Mouse (Mus musculus): ENCODE results near the gene Arrb2. TPM values are rescaled to one million over a fixed set of nuclear protein-coding genes. Genes with fewer than 3 reads are reported as not detected.

Arrb2 gene
- polyA plus RNA-seq, 1 experiment from 2014 or later: 36.9 TPM

- Histone ChIP-seq H3K4me1 (peaks cover 30% of the 10 kb centered on the region), H3K27ac (peak overlapping the region; percentile 89), H3K4me2 (peak overlapping the region; percentile 83), H3K36me3 (replicated peaks) (peaks cover 10% of the 10 kb centered on the region), H3K27me3 (no peaks in the 10 kb centered on the region), H3K9me3 (no peaks in the 10 kb centered on the region), H3K4me3 (replicated peaks) (peak overlapping the region; percentile 82; the same call in 1 of the 2 replicates), H3K9ac (peak overlapping the region; percentile 44; the same call in 1 of the 2 replicates)
- no peak for ATAC-seq (ENCODE audit: low FRiP score)
- WGBS: 30% methylated on average over 5 of the region's 5 CpGs
These were observed 861 bp upstream of the Arrb2 start for GRCm38 (mm10) chr11:70431574-70431973.

- WGBS: 6% methylated on average over 15 of the region's 15 CpGs
- H3K4me2 ChIP-seq: peak overlapping the region; percentile 83
- no peaks in the 10 kb centered on the region for H3K9me3 ChIP-seq
- H3K27ac ChIP-seq: peak overlapping the region; percentile 89
- peak overlapping the region; percentile 87 for H3K9ac ChIP-seq
- peaks cover 23% of the 10 kb centered on the region for H3K36me3 ChIP-seq (replicated peaks)
- ATAC-seq (ENCODE audit: low FRiP score): peak; percentile 42
- peaks cover 30% of the 10 kb centered on the region for H3K4me1 ChIP-seq
- peak overlapping the region; percentile 82 for H3K4me3 ChIP-seq (replicated peaks)
- no peaks in the 10 kb centered on the region for H3K27me3 ChIP-seq
These were observed 597 bp downstream of the Arrb2 start for GRCm38 (mm10) chr11:70432895-70433568.

GRCm38 (mm10) chr11:70433569-70433943 is 1.1 kb downstream of the Arrb2 start:
- Histone ChIP-seq H3K4me2 (peak overlapping the region; percentile 83), H3K27me3 (no peaks in the 10 kb centered on the region), H3K4me1 (peaks cover 30% of the 10 kb centered on the region), H3K4me3 (replicated peaks) (peak overlapping the region; percentile 82), H3K27ac (no peak overlapping the region), H3K9me3 (no peaks in the 10 kb centered on the region), H3K36me3 (replicated peaks) (peaks cover 28% of the 10 kb centered on the region), H3K9ac (peak overlapping the region; percentile 87)
- 71% methylated on average over 1 of the region's 1 CpGs for WGBS
- no peak for ATAC-seq (ENCODE audit: low FRiP score)

- Histone ChIP-seq H3K27ac (no peak overlapping the region), H3K4me1 (peaks cover 30% of the 10 kb centered on the region), H3K4me3 (replicated peaks) (0 out of 2 replicates have a peak overlapping the region, but pooled peaks have one; percentile 82), H3K27me3 (no peaks in the 10 kb centered on the region), H3K4me2 (peak overlapping the region; percentile 83), H3K36me3 (replicated peaks) (peaks cover 32% of the 10 kb centered on the region), H3K9ac (peak overlapping the region; percentile 87; the same call in 1 of the 2 replicates), H3K9me3 (no peaks in the 10 kb centered on the region)
- 94% methylated on average over 3 of the region's 3 CpGs for WGBS
- ATAC-seq (ENCODE audit: low FRiP score): no peak
These were observed 1.5 kb downstream of the Arrb2 start for GRCm38 (mm10) chr11:70433951-70434350.

- H3K4me1 ChIP-seq: peaks cover 30% of the 10 kb centered on the region
- H3K27ac ChIP-seq: no peak overlapping the region
- no peaks in the 10 kb centered on the region for H3K9me3 ChIP-seq
- no peak for ATAC-seq (ENCODE audit: low FRiP score)
- H3K9ac ChIP-seq: no peak overlapping the region
- 91% methylated on average over 5 of the region's 5 CpGs for WGBS
- H3K36me3 ChIP-seq (replicated peaks): peaks cover 48% of the 10 kb centered on the region
- H3K4me3 ChIP-seq (replicated peaks): no peak overlapping the region
- no peaks in the 10 kb centered on the region for H3K27me3 ChIP-seq
- H3K4me2 ChIP-seq: no peak overlapping the region
These were observed 3.0 kb downstream of the Arrb2 start for GRCm38 (mm10) chr11:70435476-70435875.

- no peak overlapping the region for H3K4me2 ChIP-seq
- peaks cover 67% of the 10 kb centered on the region for H3K36me3 ChIP-seq (replicated peaks)
- H3K4me3 ChIP-seq (replicated peaks): no peak overlapping the region
- no peak for ATAC-seq (ENCODE audit: low FRiP score)
- H3K4me1 ChIP-seq: peaks cover 23% of the 10 kb centered on the region
- no peaks in the 10 kb centered on the region for H3K27me3 ChIP-seq
- no peak overlapping the region for H3K9ac ChIP-seq
- WGBS: 87% methylated on average over 6 of the region's 6 CpGs
- H3K9me3 ChIP-seq: no peaks in the 10 kb centered on the region
- no peak overlapping the region for H3K27ac ChIP-seq
These were observed 5.0 kb downstream of the Arrb2 start for GRCm38 (mm10) chr11:70437426-70437825.

- H3K4me1 ChIP-seq: peaks cover 13% of the 10 kb centered on the region
- 91% methylated on average over 7 of the region's 7 CpGs for WGBS
- no peaks in the 10 kb centered on the region for H3K27me3 ChIP-seq
- no peak overlapping the region for H3K4me3 ChIP-seq (replicated peaks)
- no peak overlapping the region for H3K4me2 ChIP-seq
- H3K27ac ChIP-seq: no peak overlapping the region
- no peak overlapping the region for H3K9ac ChIP-seq
- no peak for ATAC-seq (ENCODE audit: low FRiP score)
- H3K36me3 ChIP-seq (replicated peaks): peaks cover 67% of the 10 kb centered on the region
- H3K9me3 ChIP-seq: no peaks in the 10 kb centered on the region
These were observed 6.4 kb downstream of the Arrb2 start for GRCm38 (mm10) chr11:70438728-70439374.

GRCm38 (mm10) chr11:70440637-70441036 is 8.2 kb downstream of the Arrb2 start:
- Histone ChIP-seq H3K4me1 (no peaks in the 10 kb centered on the region), H3K9ac (no peak overlapping the region), H3K27ac (no peak overlapping the region), H3K36me3 (replicated peaks) (peaks cover 66% of the 10 kb centered on the region), H3K4me2 (no peak overlapping the region), H3K27me3 (no peaks in the 10 kb centered on the region), H3K4me3 (replicated peaks) (no peak overlapping the region), H3K9me3 (no peaks in the 10 kb centered on the region)
- WGBS: 96% methylated on average over 4 of the region's 4 CpGs
- ATAC-seq (ENCODE audit: low FRiP score): no peak

GRCm38 (mm10) chr11:70441882-70442281 is 9.4 kb downstream of the Arrb2 start:
- Histone ChIP-seq H3K27ac (no peak overlapping the region), H3K9ac (no peak overlapping the region), H3K4me2 (no peak overlapping the region), H3K36me3 (replicated peaks) (peaks cover 54% of the 10 kb centered on the region), H3K4me1 (no peaks in the 10 kb centered on the region), H3K4me3 (replicated peaks) (no peak overlapping the region), H3K9me3 (no peaks in the 10 kb centered on the region), H3K27me3 (no peaks in the 10 kb centered on the region)
- ATAC-seq (ENCODE audit: low FRiP score): no peak
- WGBS: 92% methylated on average over 7 of the region's 7 CpGs

GRCm38 (mm10) chr11:70443964-70444363 is 11.5 kb downstream of the Arrb2 start:
- 88% methylated on average over 3 of the region's 3 CpGs for WGBS
- no peaks in the 10 kb centered on the region for H3K27me3 ChIP-seq
- no peak overlapping the region for H3K27ac ChIP-seq
- H3K9ac ChIP-seq: no peak overlapping the region
- H3K9me3 ChIP-seq: no peaks in the 10 kb centered on the region
- H3K4me2 ChIP-seq: no peak overlapping the region
- H3K36me3 ChIP-seq (replicated peaks): peaks cover 34% of the 10 kb centered on the region
- H3K4me1 ChIP-seq: no peaks in the 10 kb centered on the region
- ATAC-seq (ENCODE audit: low FRiP score): no peak
- H3K4me3 ChIP-seq (replicated peaks): no peak overlapping the region

GRCm38 (mm10) chr11:70444667-70445066 is 12.2 kb downstream of the Arrb2 start:
- no peak for ATAC-seq (ENCODE audit: low FRiP score)
- Histone ChIP-seq H3K9me3 (no peaks in the 10 kb centered on the region), H3K9ac (no peak overlapping the region), H3K27ac (no peak overlapping the region), H3K4me3 (replicated peaks) (no peak overlapping the region), H3K36me3 (replicated peaks) (peaks cover 27% of the 10 kb centered on the region), H3K4me1 (no peaks in the 10 kb centered on the region), H3K4me2 (no peak overlapping the region), H3K27me3 (no peaks in the 10 kb centered on the region)
- WGBS: 79% methylated on average over 6 of the region's 6 CpGs

GRCm38 (mm10) chr11:70446756-70447155 is 14.3 kb downstream of the Arrb2 start:
- ATAC-seq (ENCODE audit: low FRiP score): no peak
- H3K36me3 ChIP-seq (replicated peaks): peaks cover 6% of the 10 kb centered on the region
- no peak overlapping the region for H3K4me2 ChIP-seq
- 51% methylated on average over 3 of the region's 3 CpGs for WGBS
- H3K9ac ChIP-seq: no peak overlapping the region
- no peak overlapping the region for H3K27ac ChIP-seq
- no peaks in the 10 kb centered on the region for H3K9me3 ChIP-seq
- H3K27me3 ChIP-seq: no peaks in the 10 kb centered on the region
- H3K4me1 ChIP-seq: peaks cover 4% of the 10 kb centered on the region; the same call in 1 of the 2 replicates
- H3K4me3 ChIP-seq (replicated peaks): no peak overlapping the region

- no peak overlapping the region for H3K4me3 ChIP-seq (replicated peaks)
These were observed 14.9 kb downstream of the Arrb2 start for GRCm38 (mm10) chr11:70447373-70447772.

More at GRCm38 (mm10) chr11:70447373-70447772, 14.9 kb downstream of the Arrb2 start:
- H3K4me1 ChIP-seq: peaks cover 5% of the 10 kb centered on the region
- H3K4me2 ChIP-seq: no peak overlapping the region
- H3K9ac ChIP-seq: no peak overlapping the region
- ATAC-seq (ENCODE audit: low FRiP score): no peak
- H3K27me3 ChIP-seq: no peaks in the 10 kb centered on the region
- H3K36me3 ChIP-seq (replicated peaks): peaks cover under 1% of the 10 kb centered on the region
- H3K9me3 ChIP-seq: no peaks in the 10 kb centered on the region
- no peak overlapping the region for H3K27ac ChIP-seq
- WGBS: 67% methylated on average over 1 of the region's 1 CpGs
